Mouse (Mus musculus): ENCODE measurements at regions not wholly inside any gene's neighbourhood (a gene's known extent, or its start where the extent isn't known, plus 50 kb on each side); places are given as distances from the start of the nearest gene placed in this dataset.
A peak's percentile ranks its signal among the peaks of the same experiment; 100 is the strongest.

GRCm38 (mm10) chr2:30743976-30744620 lies 59.4 kb downstream of the 1700001O22Rik start:
- Histone ChIP-seq H3K27ac (peak overlapping the region; percentile 97), H3K4me2 (peak overlapping the region; percentile 16; the same call in 1 of the 2 replicates), H3K9me3 (0 out of 2 replicates have a peak, but pooled peaks cover 6% of the 10 kb centered on the region), H3K4me3 (replicated peaks) (no peak overlapping the region), H3K27me3 (no peaks in the 10 kb centered on the region), H3K4me1 (peaks cover 22% of the 10 kb centered on the region), H3K36me3 (replicated peaks) (peaks cover 4% of the 10 kb centered on the region; the same call in 1 of the 2 replicates), H3K9ac (0 out of 2 replicates have a peak overlapping the region, but pooled peaks have one; percentile 30)
- peak; percentile 88 for ATAC-seq (ENCODE audit: low FRiP score)
- WGBS: under 1% methylated on average over 15 of the region's 15 CpGs

DNA sequence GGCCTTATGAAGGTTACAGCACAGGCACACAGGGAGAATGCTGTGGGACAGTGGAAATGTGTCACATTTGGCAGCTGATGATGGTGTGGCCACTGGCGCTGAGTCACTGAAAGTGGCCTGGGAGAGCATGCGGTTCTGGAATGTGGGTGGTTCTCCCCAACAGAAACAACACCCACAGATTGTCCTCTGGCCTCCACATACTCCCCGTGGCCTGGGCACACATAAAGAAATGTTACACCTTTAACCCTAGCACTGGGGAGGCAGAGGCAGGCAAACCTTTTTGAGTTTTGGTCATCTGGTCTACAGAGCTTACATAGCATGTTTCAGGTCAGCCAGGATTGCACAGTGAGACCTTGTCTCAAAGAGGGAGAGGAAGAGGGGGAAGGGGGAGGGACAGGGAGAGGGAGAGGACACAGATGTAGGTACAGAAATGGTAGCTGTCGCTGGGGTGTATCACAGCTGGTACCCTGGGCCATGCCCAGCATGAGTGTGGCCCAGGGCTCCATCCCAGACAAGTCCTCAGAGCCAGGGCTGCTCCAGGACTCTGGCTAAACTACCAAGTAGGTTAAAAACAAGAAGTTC lies 60.1 kb downstream of the 1700001O22Rik start:
- Histone ChIP-seq H3K27me3 (no peaks in the 10 kb centered on the region), H3K4me2 (0 out of 2 replicates have a peak overlapping the region, but pooled peaks have one; percentile 16), H3K9me3 (0 out of 2 replicates have a peak, but pooled peaks cover 6% of the 10 kb centered on the region), H3K36me3 (replicated peaks) (peaks cover 4% of the 10 kb centered on the region; the same call in 1 of the 2 replicates), H3K27ac (peak overlapping the region; percentile 97), H3K4me1 (peaks cover 25% of the 10 kb centered on the region), H3K9ac (0 out of 2 replicates have a peak overlapping the region, but pooled peaks have one; percentile 30), H3K4me3 (replicated peaks) (no peak overlapping the region)
- peak; percentile 51; the same call in 1 of the 2 replicates for ATAC-seq (ENCODE audit: low FRiP score)
- 38% methylated on average over 4 of the region's 4 CpGs for WGBS

GRCm38 (mm10) chr2:30741450-30741849 lies 62.0 kb downstream of the 1700001O22Rik start:
- Histone ChIP-seq H3K4me3 (replicated peaks) (no peak overlapping the region), H3K27ac (no peak overlapping the region), H3K4me2 (no peak overlapping the region), H3K4me1 (peaks cover 42% of the 10 kb centered on the region), H3K9ac (no peak overlapping the region), H3K36me3 (replicated peaks) (peaks cover 4% of the 10 kb centered on the region; the same call in 1 of the 2 replicates), H3K9me3 (0 out of 2 replicates have a peak, but pooled peaks cover 6% of the 10 kb centered on the region), H3K27me3 (no peaks in the 10 kb centered on the region)
- ATAC-seq (ENCODE audit: low FRiP score): no peak
- WGBS: 87% methylated on average over 2 of the region's 2 CpGs

DNA sequence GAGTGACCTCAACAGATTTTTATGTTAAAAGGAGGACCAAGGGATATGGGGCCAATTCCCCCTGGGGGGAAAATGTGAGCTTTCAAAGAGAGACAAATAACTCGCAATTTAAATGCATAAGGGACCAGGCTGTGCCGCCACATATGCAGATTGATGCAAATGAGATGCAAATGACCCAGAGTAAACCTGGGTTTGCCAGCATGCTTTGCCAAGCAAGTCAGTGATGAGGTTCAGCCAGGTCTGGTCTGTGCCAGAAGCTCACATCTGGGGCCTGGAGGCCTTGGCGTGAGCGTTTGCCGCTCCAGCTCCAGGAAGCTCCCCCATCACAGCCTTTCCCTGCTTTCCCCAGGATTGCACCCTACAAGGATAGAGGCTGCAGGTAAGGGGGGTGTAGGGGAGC lies 65.7 kb downstream of the 1700001O22Rik start:
- WGBS: 44% methylated on average over 5 of the region's 5 CpGs
- no peak overlapping the region for H3K4me3 ChIP-seq (replicated peaks)
- no peak overlapping the region for H3K9ac ChIP-seq
- no peak overlapping the region for H3K4me2 ChIP-seq
- no peaks in the 10 kb centered on the region for H3K27me3 ChIP-seq
- H3K4me1 ChIP-seq: peaks cover 30% of the 10 kb centered on the region
- no peaks in the 10 kb centered on the region for H3K36me3 ChIP-seq (replicated peaks)
- peak; percentile 80 for ATAC-seq (ENCODE audit: low FRiP score)
- no peaks in the 10 kb centered on the region for H3K9me3 ChIP-seq
- peak overlapping the region; percentile 65 for H3K27ac ChIP-seq

GRCm38 (mm10) chr2:30736705-30737104 lies 66.8 kb downstream of the 1700001O22Rik start:
- H3K9ac ChIP-seq: no peak overlapping the region
- no peaks in the 10 kb centered on the region for H3K27me3 ChIP-seq
- H3K4me2 ChIP-seq: no peak overlapping the region
- WGBS: 59% methylated on average over 6 of the region's 6 CpGs
- no peak overlapping the region for H3K4me3 ChIP-seq (replicated peaks)
- no peak for ATAC-seq (ENCODE audit: low FRiP score)
- peaks cover 30% of the 10 kb centered on the region for H3K4me1 ChIP-seq
- no peaks in the 10 kb centered on the region for H3K36me3 ChIP-seq (replicated peaks)
- H3K9me3 ChIP-seq: peaks cover under 1% of the 10 kb centered on the region; the same call in 1 of the 2 replicates
- H3K27ac ChIP-seq: peak overlapping the region; percentile 33

DNA sequence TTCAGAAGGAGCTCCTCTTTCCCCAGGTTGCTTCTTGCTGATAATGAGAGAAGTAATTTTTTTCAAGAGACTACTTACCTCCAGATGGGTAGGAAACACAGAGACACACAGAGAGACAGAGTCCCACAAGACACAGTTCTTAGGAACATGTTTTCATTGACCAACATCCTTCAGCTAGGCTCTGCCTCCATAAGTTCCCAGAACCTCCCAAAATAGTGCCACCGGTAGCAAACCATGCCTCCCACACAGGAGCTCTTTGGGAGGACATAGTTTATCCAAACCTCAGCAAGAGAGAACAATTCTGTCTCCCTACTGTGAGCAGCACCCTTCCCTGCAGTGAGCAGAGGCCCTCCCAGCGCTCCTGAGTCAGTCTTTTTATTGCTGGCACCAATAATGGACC lies 67.2 kb downstream of the 1700001O22Rik start:
- Histone ChIP-seq H3K4me1 (peaks cover 30% of the 10 kb centered on the region), H3K4me3 (replicated peaks) (no peak overlapping the region), H3K9me3 (peaks cover 2% of the 10 kb centered on the region; the same call in 1 of the 2 replicates), H3K9ac (no peak overlapping the region), H3K27ac (peak overlapping the region; percentile 33), H3K27me3 (no peaks in the 10 kb centered on the region), H3K36me3 (replicated peaks) (no peaks in the 10 kb centered on the region), H3K4me2 (no peak overlapping the region)
- ATAC-seq (ENCODE audit: low FRiP score): no peak
- WGBS: 48% methylated on average over 2 of the region's 2 CpGs

DNA sequence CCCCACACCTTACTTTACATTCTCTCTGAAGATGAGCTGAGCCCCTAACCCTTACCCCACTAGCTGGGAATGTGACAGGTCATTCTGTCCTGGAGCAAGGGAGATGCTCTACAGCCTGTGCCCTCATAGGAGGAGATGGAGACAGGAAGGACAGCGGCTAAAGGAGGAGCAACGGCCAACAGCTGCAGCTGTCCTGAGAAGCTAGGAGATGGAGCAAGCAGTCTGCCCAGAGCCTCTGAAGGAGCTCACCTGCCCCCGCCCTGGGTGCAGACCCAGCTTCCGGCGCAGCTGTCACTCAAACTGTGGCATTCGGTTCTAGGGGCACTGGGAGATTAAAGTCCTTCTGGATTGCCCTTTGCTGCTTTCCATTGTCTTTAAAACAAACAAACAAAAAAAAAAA lies 69.6 kb downstream of the 1700001O22Rik start:
- H3K4me3 ChIP-seq (replicated peaks): no peak overlapping the region
- H3K4me1 ChIP-seq: peaks cover 30% of the 10 kb centered on the region
- 15% methylated on average over 6 of the region's 6 CpGs for WGBS
- no peak overlapping the region for H3K9ac ChIP-seq
- H3K27me3 ChIP-seq: no peaks in the 10 kb centered on the region
- no peak for ATAC-seq (ENCODE audit: low FRiP score)
- H3K36me3 ChIP-seq (replicated peaks): no peaks in the 10 kb centered on the region
- H3K9me3 ChIP-seq: peaks cover 2% of the 10 kb centered on the region; the same call in 1 of the 2 replicates
- H3K27ac ChIP-seq: 0 out of 2 replicates have a peak overlapping the region, but pooled peaks have one; percentile 42
- no peak overlapping the region for H3K4me2 ChIP-seq

DNA sequence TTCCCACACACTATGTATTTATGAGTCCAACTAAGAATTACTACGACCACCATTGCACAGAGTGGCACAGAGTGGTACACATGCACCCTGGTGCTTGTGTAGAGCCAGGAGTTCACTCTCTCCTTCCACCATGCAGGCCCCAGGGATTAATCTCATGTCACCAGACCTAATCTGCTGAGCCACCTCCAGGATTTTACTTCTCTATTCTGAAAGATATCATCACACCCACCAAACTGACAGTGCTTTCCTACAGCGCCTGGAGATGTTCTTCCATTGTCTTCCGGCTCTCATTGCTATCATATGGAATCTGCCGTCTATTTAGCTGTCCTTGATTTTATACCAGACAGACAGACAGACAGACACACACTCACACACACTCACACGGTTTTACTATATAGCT lies 71.6 kb downstream of the 1700001O22Rik start:
- Histone ChIP-seq H3K27ac (no peak overlapping the region), H3K36me3 (replicated peaks) (no peaks in the 10 kb centered on the region), H3K27me3 (no peaks in the 10 kb centered on the region), H3K9me3 (peaks cover 2% of the 10 kb centered on the region; the same call in 1 of the 2 replicates), H3K4me3 (replicated peaks) (no peak overlapping the region), H3K4me2 (no peak overlapping the region), H3K4me1 (peaks cover 14% of the 10 kb centered on the region), H3K9ac (no peak overlapping the region)
- WGBS: 97% methylated on average over 5 of the region's 5 CpGs
- no peak for ATAC-seq (ENCODE audit: low FRiP score)

DNA sequence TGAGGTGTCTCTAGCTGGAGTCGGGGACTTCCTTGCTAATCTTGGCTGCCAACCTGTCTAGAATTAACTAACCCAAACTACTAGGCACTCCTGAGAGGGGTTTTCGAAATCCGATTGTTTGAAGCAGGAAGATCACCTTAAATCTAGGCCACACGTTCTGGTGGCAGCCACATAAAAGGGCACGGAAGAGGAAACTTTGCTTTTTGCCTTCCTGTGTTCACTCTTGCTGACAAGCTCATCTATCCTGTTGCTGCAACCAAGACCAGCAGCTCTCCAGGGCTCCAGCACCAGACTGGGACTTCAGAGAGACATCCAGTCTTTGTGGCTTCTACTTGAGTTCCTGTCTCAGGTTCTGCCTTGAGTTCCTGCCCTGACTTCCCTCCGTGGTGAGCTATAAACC lies 75.5 kb downstream of the 1700001O22Rik start:
- 90% methylated on average over 6 of the region's 6 CpGs for WGBS
- Histone ChIP-seq H3K4me1 (peaks cover 39% of the 10 kb centered on the region), H3K4me2 (no peak overlapping the region), H3K4me3 (replicated peaks) (no peak overlapping the region), H3K36me3 (replicated peaks) (no peaks in the 10 kb centered on the region), H3K27ac (no peak overlapping the region), H3K9me3 (peaks cover 2% of the 10 kb centered on the region; the same call in 1 of the 2 replicates), H3K27me3 (no peaks in the 10 kb centered on the region), H3K9ac (no peak overlapping the region)
- no peak for ATAC-seq (ENCODE audit: low FRiP score)

DNA sequence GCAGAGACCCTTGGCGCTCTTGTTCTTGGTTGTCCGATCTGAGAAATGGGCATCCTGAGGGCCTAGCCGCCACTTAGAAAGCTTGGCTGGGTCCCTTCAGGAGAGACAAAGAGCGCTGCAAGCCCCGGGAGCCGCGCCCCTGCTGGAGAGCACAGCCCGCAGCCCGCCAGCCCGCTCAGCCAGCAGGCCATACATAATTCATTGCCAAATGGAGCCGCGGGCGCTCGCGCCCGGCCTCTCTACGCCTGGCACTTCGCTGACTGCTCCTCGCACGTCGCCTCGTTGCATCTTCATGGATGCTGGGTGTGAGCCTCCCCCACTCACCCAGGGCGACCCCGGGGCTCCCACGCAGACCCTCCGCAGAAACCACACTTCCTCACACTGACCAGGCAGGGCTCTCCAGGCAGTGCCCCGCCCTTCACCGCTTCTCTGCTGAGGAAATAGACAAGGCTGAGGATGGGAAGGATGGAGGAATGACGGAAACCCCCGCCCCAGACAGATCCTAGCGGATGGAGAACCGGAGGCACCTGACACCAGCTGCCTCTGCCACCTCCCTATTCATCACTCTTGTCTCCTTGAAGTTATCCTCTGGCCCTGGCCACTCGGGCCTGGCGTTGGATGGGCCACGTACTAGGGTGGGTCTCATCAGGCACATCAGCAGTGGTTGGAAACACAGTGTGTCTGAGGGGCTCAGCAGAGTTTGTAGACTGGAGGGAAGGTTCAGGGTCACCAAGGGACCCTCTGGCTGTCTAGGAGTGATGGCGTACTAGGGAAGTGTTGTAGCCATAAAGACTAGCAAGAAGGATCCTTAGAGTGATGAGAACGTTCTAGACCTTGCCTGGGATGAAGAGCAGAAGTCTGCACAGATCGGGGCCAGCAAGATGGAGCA lies 77.6 kb downstream of the 1700001O22Rik start:
- H3K27ac ChIP-seq: peak overlapping the region; percentile 100
- H3K4me1 ChIP-seq: peaks cover 60% of the 10 kb centered on the region
- H3K27me3 ChIP-seq: no peaks in the 10 kb centered on the region
- no peaks in the 10 kb centered on the region for H3K9me3 ChIP-seq
- peak overlapping the region; percentile 63 for H3K9ac ChIP-seq
- no peaks in the 10 kb centered on the region for H3K36me3 ChIP-seq (replicated peaks)
- WGBS: 13% methylated on average over 38 of the region's 38 CpGs
- H3K4me3 ChIP-seq (replicated peaks): peak overlapping the region; percentile 21
- ATAC-seq (ENCODE audit: low FRiP score): peak; percentile 51
- peak overlapping the region; percentile 47 for H3K4me2 ChIP-seq

DNA sequence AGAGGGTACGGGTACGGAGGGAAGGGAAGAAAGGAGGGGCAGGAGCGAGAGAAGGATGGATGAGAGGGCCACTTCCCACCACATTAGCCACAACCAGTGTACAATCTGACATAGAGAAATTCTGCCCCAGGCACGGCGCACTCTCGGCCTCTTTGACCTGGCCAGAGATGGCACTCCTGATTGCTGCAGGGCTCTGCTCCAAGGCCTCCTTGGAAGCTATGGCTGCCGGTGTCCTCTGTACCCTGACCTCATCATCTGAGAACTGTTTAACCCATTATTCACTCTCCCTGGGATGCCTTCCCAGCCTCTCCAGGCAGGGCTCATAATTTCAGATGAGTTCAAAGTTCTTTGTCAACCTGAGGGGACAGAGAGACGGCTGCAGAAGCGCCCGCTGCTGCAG lies 78.3 kb downstream of the 1700001O22Rik start:
- H3K27ac ChIP-seq: peak overlapping the region; percentile 100
- H3K9me3 ChIP-seq: no peaks in the 10 kb centered on the region
- no peaks in the 10 kb centered on the region for H3K27me3 ChIP-seq
- no peak for ATAC-seq (ENCODE audit: low FRiP score)
- peak overlapping the region; percentile 21; the same call in 1 of the 2 replicates for H3K4me3 ChIP-seq (replicated peaks)
- H3K36me3 ChIP-seq (replicated peaks): no peaks in the 10 kb centered on the region
- WGBS: 35% methylated on average over 10 of the region's 10 CpGs
- peak overlapping the region; percentile 63 for H3K9ac ChIP-seq
- peaks cover 67% of the 10 kb centered on the region for H3K4me1 ChIP-seq
- H3K4me2 ChIP-seq: peak overlapping the region; percentile 47

GRCm38 (mm10) chr2:30724521-30724920 lies 78.9 kb downstream of the 1700001O22Rik start:
- peaks cover 73% of the 10 kb centered on the region for H3K4me1 ChIP-seq
- no peak overlapping the region for H3K4me3 ChIP-seq (replicated peaks)
- peak overlapping the region; percentile 63 for H3K9ac ChIP-seq
- peak overlapping the region; percentile 100 for H3K27ac ChIP-seq
- H3K36me3 ChIP-seq (replicated peaks): no peaks in the 10 kb centered on the region
- ATAC-seq (ENCODE audit: low FRiP score): no peak
- no peak overlapping the region for H3K4me2 ChIP-seq
- no peaks in the 10 kb centered on the region for H3K9me3 ChIP-seq
- no peaks in the 10 kb centered on the region for H3K27me3 ChIP-seq

Data from forebrain, embryonic 12.5 days (tissue).